Mouse (Mus musculus): ENCODE results near the gene Coro2b. TPM values are rescaled to one million over a fixed set of nuclear protein-coding genes. Genes with fewer than 3 reads are reported as not detected.

Coro2b gene
- total and polyA plus RNA-seq, 2 experiments from 2014 or later = 24.7 to 47.2 TPM

DNA sequence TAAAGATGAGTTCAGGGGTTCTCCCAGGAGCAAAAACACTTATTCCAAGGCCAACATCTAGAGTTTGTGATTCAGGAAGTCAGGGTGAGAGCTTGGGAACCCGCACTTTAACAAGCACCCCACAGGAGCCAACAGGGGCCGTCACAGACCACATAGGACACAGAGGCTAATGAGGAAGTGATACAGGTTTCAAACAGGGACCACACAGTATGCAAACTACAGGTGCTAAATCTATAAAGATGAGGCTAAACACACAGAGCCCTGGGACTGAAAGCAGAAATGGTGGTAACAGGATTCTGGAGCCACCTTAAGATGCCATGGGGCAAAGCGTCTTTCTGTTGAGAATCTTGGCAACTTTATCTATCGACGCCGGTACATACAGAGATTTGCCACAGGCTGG, 27.2 kb downstream of the Coro2b start:
- H3K27me3 ChIP-seq (ENCODE audit: insufficient read depth, low read length) = no peaks in the 10 kb centered on the region
- H3K4me2 ChIP-seq (ENCODE audit: low read depth, low read length) = no peak overlapping the region
- H3K9ac ChIP-seq (replicated peaks; ENCODE audit: low read length) = no peak overlapping the region
- peak overlapping the region; percentile 62 for H3K27ac ChIP-seq
- ATAC-seq (no peak), DNase-seq (ENCODE audit: low spot score) (no peak)
- no peaks in the 10 kb centered on the region for H3K9me3 ChIP-seq (ENCODE audit: low read length)
- no peaks in the 10 kb centered on the region for H3K36me3 ChIP-seq (ENCODE audit: insufficient read depth, low read length)
- peaks cover 25% of the 10 kb centered on the region for H3K4me1 ChIP-seq (ENCODE audit: insufficient read depth, low read length)
- 80% methylated on average over 6 of the region's 6 CpGs for WGBS
- no peak overlapping the region for H3K4me3 ChIP-seq (ENCODE audit: low read length)
- no peak for TF ChIP-seq CTCF (IDR thresholded peaks at IDR 0.05; ENCODE audit: low read depth)

DNA sequence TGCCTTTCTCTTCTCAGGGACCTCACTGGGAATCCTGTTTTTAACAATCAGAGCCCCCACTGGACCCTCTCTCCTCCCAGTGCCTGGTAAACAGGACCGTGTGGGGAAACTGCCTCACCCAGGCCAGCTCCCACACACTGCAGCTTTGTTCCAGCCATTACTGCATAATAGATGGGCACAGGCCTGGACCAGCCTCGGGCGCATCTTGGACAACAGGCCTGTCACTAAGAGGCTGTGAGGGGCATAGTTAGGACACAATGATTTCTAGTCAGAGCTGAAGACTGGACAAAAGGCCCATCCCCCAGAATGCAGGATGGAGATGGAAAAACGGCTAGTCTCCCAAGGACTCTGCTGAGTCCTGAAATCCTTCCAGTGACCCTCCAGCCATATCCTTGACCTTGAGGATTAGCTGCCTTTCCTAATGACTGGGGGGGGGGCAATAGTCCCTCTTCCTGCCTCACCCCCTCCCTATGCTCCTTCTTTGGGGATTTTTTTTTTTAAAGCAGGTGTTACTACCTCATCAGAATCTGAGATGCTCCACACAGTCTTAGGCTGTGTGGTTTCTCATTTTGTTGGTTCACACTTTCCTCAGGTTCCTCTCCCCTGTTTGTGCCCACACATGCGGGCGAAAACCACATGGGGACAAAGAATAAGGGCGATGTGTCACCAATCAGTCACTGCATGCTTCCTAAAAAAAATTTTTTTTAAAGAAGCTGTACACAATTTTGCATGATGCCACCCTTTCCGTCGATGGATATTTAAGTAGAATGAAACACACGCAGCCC, 27.9 kb downstream of the Coro2b start:
- no peak for TF ChIP-seq CTCF (IDR thresholded peaks at IDR 0.05; ENCODE audit: low read depth)
- ATAC-seq (peak; percentile 85), DNase-seq (ENCODE audit: low spot score) (peak; percentile 54)
- Histone ChIP-seq H3K4me2 (ENCODE audit: low read depth, low read length) (no peak overlapping the region), H3K27me3 (ENCODE audit: insufficient read depth, low read length) (no peaks in the 10 kb centered on the region), H3K4me1 (ENCODE audit: insufficient read depth, low read length) (peaks cover 23% of the 10 kb centered on the region), H3K36me3 (ENCODE audit: insufficient read depth, low read length) (no peaks in the 10 kb centered on the region), H3K27ac (peak overlapping the region; percentile 62), H3K9me3 (ENCODE audit: low read length) (no peaks in the 10 kb centered on the region), H3K4me3 (ENCODE audit: low read length) (no peak overlapping the region), H3K9ac (replicated peaks; ENCODE audit: low read length) (no peak overlapping the region)
- 54% methylated on average over 10 of the region's 10 CpGs for WGBS

DNA sequence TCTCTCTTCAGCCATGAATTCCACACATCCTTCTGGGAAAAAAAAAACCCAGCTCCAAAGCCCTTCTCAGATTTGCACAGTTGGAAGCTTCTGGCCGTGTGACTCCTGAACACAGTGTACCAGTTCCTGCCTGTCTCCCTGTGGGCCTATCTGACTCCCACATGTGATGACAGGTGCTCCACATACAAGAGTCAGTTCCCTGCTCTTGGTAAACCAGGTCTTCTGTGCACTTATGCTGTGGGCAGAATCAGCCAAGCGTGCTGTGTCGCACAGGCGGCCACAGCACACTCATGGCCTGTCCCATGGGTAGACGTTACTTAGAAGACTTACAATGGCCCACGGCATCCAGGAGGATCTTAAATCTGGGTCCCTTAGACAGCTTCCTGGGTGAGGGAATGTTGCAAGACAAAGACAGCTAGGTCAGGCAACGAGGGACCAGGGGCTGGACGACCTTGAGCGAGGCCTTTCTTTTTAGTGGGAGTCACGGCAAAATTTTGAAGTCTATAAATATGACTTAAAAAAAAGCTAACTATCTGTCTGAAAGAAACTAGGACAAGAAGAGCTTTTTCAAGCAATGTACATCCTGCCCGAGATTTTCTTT, 30.3 kb downstream of the Coro2b start:
- Histone ChIP-seq H3K27me3 (ENCODE audit: insufficient read depth, low read length) (no peaks in the 10 kb centered on the region), H3K4me1 (ENCODE audit: insufficient read depth, low read length) (peaks cover 24% of the 10 kb centered on the region; the same call in 1 of the 2 replicates), H3K9me3 (ENCODE audit: low read length) (no peaks in the 10 kb centered on the region), H3K27ac (peak overlapping the region; percentile 16; the same call in 1 of the 2 replicates), H3K4me2 (ENCODE audit: low read depth, low read length) (no peak overlapping the region), H3K4me3 (ENCODE audit: low read length) (no peak overlapping the region), H3K36me3 (ENCODE audit: insufficient read depth, low read length) (no peaks in the 10 kb centered on the region), H3K9ac (replicated peaks; ENCODE audit: low read length) (no peak overlapping the region)
- DNase-seq (ENCODE audit: low spot score) (no peak), ATAC-seq (no peak)
- no peak for TF ChIP-seq CTCF (IDR thresholded peaks at IDR 0.05; ENCODE audit: low read depth)
- 71% methylated on average over 11 of the region's 11 CpGs for WGBS

DNA sequence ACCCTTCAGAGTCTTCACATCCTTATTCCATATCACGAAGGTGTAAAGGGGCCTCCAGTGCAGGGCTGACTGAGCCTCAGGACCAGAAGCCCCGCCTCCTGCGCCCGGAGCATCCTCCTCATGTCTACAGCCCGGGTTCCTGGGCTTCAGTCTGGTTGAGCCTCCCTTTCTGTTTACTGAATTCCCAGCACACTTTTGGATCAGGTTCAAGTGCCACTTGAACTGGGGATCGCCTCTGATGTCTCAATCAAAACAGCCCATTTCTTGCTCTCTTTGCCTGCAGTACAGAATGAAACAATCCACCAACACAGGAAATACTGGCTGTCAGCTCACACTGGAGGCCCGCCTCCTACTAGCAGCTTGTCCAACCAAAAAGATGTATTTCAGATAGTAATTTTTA, 32.7 kb downstream of the Coro2b start:
- WGBS = 51% methylated on average over 7 of the region's 7 CpGs
- peaks cover 17% of the 10 kb centered on the region; the same call in 1 of the 2 replicates for H3K4me1 ChIP-seq (ENCODE audit: insufficient read depth, low read length)
- H3K9me3 ChIP-seq (ENCODE audit: low read length) = no peaks in the 10 kb centered on the region
- DNase-seq (ENCODE audit: low spot score) = peak; percentile 59
- H3K9ac ChIP-seq (replicated peaks; ENCODE audit: low read length) = no peak overlapping the region
- peak; percentile 28; the same call in 1 of the 2 replicates for ATAC-seq
- H3K27me3 ChIP-seq (ENCODE audit: insufficient read depth, low read length) = no peaks in the 10 kb centered on the region
- H3K27ac ChIP-seq = no peak overlapping the region
- TF ChIP-seq CTCF (IDR thresholded peaks at IDR 0.05; ENCODE audit: low read depth) = no peak
- H3K36me3 ChIP-seq (ENCODE audit: insufficient read depth, low read length) = no peaks in the 10 kb centered on the region
- no peak overlapping the region for H3K4me2 ChIP-seq (ENCODE audit: low read depth, low read length)
- no peak overlapping the region for H3K4me3 ChIP-seq (ENCODE audit: low read length)

- Histone ChIP-seq H3K27ac (no peak overlapping the region), H3K4me3 (ENCODE audit: low read length) (no peak overlapping the region), H3K4me1 (ENCODE audit: insufficient read depth, low read length) (peaks cover 10% of the 10 kb centered on the region; the same call in 1 of the 2 replicates), H3K9me3 (ENCODE audit: low read length) (no peaks in the 10 kb centered on the region), H3K27me3 (ENCODE audit: insufficient read depth, low read length) (no peaks in the 10 kb centered on the region), H3K9ac (replicated peaks; ENCODE audit: low read length) (no peak overlapping the region), H3K36me3 (ENCODE audit: insufficient read depth, low read length) (no peaks in the 10 kb centered on the region), H3K4me2 (ENCODE audit: low read depth, low read length) (no peak overlapping the region)
- TF ChIP-seq CTCF (IDR thresholded peaks at IDR 0.05; ENCODE audit: low read depth) = no peak
- 57% methylated on average over 2 of the region's 2 CpGs for WGBS
- DNase-seq (ENCODE audit: low spot score) = no peak
- no peak for ATAC-seq
These were observed 34.5 kb downstream of the Coro2b start for GRCm38 (mm10) chr9:62502361-62502760.

- H3K4me3 ChIP-seq (ENCODE audit: low read length) = no peak overlapping the region
- no peaks in the 10 kb centered on the region for H3K36me3 ChIP-seq (ENCODE audit: insufficient read depth, low read length)
- no peaks in the 10 kb centered on the region for H3K27me3 ChIP-seq (ENCODE audit: insufficient read depth, low read length)
- WGBS = 86% methylated on average over 3 of the region's 3 CpGs
- H3K9me3 ChIP-seq (ENCODE audit: low read length) = no peaks in the 10 kb centered on the region
- TF ChIP-seq CTCF (IDR thresholded peaks at IDR 0.05; ENCODE audit: low read depth) = no peak
- DNase-seq (ENCODE audit: low spot score) (no peak), ATAC-seq (no peak)
- H3K9ac ChIP-seq (replicated peaks; ENCODE audit: low read length) = no peak overlapping the region
- no peak overlapping the region for H3K27ac ChIP-seq
- no peak overlapping the region for H3K4me2 ChIP-seq (ENCODE audit: low read depth, low read length)
- H3K4me1 ChIP-seq (ENCODE audit: insufficient read depth, low read length) = peaks cover 9% of the 10 kb centered on the region; the same call in 1 of the 2 replicates
These were observed 35.3 kb downstream of the Coro2b start for GRCm38 (mm10) chr9:62501566-62501965.

DNA sequence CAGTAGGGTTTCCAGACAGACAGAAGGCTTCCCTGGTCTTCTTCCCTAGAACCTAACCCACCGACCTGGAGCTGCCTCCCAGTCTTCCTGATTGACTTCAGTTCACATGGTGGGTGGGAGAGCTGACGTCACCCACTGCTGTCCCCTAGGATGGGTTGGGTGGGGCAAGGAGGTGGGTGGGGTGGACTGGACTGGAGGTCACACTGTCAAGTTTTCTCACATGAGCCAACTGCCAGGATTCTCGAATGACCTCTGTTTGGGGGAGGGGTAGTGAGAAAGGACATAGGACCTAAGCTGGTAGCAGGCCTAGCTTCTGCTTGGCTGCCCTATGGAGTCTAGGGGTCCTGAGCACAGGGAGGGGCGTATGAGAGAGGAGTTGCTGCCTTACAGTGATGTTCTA, 36.8 kb downstream of the Coro2b start:
- TF ChIP-seq CTCF (IDR thresholded peaks at IDR 0.05; ENCODE audit: low read depth) = no peak
- ATAC-seq = no peak
- H3K9me3 ChIP-seq (ENCODE audit: low read length) = no peaks in the 10 kb centered on the region
- H3K4me1 ChIP-seq (ENCODE audit: insufficient read depth, low read length) = 0 out of 2 replicates have a peak, but pooled peaks cover 6% of the 10 kb centered on the region
- no peak for DNase-seq (ENCODE audit: low spot score)
- H3K27me3 ChIP-seq (ENCODE audit: insufficient read depth, low read length) = no peaks in the 10 kb centered on the region
- WGBS = 72% methylated on average over 4 of the region's 4 CpGs
- no peak overlapping the region for H3K4me3 ChIP-seq (ENCODE audit: low read length)
- H3K9ac ChIP-seq (replicated peaks; ENCODE audit: low read length) = no peak overlapping the region
- H3K27ac ChIP-seq = no peak overlapping the region
- H3K4me2 ChIP-seq (ENCODE audit: low read depth, low read length) = no peak overlapping the region
- H3K36me3 ChIP-seq (ENCODE audit: insufficient read depth, low read length) = no peaks in the 10 kb centered on the region
